Mouse (Mus musculus) cerebellum, postnatal 25 days (tissue): ENCODE results near the gene Cela1.

Source experiments
- DNase-seq, 2 experiments: peaks; one replicate each; pipeline ENCODE4 v3.0.0; 2021; ENCODE audit warnings: mixed read lengths in 2 of 2

Gene Cela1

DNA sequence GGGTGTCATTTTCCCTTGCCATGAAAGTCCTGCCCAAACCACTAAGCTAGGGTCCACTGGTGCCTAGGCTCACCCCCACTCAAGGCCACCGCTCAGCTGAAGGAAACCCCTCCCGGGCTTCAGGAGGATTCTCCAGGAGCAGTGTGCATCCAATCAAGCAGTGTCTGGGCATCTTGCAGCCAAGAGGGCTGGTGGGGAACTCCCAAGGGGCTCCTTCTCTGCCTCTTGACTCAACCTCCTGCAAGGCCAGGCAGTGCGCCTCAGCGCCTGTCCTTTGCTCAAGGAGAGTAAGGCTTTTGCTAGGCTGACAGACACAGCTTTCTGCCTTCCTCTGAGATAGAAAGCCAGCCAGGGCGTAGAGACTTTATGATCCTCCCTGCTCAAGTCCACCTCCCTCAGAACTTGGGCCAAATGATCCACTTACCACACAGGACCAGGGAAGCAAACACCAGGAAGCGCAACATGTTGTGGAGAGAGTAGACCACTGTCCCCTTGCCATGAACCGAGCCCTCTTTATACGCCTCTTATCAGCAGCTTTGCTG lies at the start of gene Cela1:
Gene Cela1, minus strand, starts transcription at position 492 of the 542 bp plus-strand sequence.
- no peak for DNase-seq

DNA sequence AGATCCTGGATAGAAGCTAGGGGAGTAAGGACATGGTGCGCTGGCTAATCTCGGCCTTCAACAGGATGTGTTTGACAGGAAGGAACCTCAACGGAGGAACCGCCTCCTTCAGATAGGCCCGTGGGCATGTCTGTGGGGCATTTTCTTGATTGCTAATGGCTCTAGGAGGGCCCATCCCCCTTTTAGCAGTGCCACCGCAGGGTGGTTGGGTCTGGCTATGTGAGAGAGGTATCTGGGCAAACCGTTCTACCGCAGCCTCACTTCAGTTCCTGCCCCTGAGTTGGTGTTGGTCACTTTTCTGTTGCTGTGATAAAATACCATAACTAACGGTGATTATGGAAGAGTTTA lies 48.2 kb upstream of the Cela1 start:
- no peak for DNase-seq

DNA sequence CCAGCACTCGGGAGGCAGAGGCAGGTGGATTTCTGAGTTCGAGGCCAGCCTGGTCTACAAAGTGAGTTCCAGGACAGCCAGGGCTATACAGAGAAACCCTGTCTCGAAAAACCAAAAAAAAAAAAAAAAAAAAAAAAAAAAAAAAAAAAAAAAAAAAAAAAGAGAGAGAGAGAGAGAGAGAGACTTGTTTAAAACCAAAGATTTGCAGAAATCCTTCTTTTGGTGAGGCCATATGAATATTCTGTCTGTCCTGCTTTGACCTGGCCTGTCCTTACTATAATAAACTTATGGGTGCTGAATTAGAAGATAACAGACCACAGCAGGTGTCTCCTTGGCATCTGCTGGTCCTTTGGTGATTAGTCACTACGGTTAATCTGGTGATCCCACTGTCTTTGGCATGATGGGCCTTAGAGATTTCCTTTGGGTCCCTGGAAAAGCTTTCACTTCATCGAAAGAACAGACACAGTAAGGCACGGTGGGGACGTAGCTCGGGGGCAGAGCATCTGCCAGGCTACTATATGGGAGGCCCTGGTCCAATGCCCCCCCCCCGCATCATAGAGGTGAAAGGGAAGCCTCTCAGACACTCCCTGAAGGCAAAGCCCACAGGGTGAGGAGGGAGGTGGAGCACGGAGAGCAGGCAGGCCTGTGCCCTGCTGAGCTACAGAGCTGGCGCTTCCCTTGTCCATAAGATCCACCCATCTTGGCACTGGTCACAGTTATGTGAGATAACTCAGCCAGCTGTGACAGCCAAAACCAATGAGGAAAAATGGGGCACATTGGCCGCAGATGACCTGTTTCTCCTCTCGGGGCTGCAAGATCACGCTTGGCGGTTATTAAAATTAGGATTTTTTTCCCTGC lies 47.6 kb upstream of the Cela1 start:
- DNase-seq = no peak

DNA sequence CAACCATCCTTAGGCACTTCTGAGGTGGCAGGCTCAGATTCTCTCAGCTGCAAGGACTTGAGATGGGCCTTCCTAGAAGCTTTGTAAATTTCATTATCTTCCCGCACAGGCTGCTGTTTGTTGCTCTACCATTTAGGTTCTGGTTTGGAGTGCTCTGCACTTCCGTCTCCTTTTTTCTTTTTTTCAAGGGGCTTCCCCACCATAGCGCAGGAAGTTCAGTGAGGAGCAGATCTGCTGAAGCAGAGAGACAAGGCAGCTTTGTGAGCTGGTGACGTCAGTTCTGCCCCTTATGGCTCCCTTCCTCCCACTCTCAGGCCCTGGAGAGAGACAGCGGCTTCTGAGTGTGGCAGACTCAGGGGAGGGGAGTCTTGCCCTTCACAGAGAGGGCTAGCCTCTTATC lies 44.9 kb upstream of the Cela1 start:
- no peak for DNase-seq

DNA sequence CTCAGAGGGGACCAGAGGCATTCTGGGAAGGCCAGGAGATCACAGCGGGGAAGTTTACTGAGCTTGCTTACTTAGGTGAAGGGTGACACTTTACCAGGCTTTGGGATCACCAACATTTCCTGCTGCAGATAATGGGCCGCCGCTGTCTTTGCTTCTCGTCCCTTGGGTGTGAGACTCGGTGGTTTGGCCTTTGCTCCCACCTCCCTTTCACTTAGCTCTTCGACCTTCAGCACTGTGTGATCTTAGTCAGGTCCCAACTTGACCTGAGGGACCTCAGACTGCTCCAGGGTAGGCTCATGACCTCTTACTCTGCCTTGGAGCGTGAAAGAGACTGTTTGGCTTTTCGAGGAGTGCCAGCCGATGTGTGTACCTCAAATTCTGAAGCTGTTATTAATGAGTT lies 43.4 kb upstream of the Cela1 start:
- no peak for DNase-seq

DNA sequence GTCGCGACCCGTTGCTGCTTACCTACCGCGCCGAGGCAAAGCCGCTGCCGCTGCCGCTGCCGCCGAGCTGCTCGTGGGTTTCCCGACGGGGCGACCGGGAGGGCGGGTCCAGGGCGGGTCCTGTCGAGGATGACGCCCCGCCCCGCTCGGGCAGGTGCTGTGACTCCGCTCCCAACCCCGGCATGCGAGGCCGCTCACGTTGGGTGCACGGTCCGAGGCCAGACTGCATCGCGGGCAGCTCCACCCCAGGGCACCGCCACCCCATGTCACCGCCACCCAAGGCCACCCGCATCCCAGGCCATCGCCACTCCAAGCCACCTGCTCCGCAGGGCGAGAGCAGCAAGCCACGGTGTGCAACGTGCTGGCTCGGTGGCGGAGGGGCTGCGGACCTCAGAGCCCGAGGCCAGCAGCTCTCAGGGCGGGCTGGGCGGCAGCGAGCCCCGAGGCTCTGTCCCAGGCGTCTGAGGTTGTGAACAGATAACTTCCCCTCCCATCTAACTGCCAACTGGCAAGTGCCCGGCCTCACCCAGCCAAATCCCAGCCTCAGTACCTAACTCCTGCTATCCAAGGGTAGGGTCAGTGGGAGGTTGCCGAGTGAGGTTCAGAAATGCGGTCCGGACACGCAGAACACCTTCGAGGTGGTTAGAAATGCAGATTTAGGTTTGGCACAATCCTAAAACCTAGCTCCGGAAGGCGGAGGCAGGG lies 41.7 kb upstream of the Cela1 start, which contains the start of gene Galnt6:
Gene Galnt6, minus strand, starts transcription at position 96 of the 705 bp plus-strand sequence.
- DNase-seq = peak in 1 of 2 experiments; percentile 28

DNA sequence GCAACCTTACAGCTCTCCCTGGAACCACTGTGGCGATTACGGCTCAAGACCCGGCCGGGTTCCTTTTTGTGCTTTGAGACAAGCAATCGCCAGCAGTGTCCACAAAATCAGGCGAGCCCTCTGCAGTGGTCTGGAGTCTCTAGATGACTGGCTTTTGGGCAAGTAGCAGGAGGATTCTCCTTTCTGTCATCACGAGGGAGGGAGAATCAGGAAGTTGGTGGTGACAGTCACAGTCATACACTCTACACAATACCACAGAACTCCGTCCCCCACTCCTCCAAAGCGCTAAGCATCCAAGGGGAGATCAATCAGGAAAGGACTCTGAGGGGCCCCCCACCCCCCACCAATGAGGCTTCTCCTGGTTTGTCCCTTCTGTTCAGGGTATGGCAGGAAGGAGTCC lies 40.9 kb upstream of the Cela1 start:
- DNase-seq = no peak

DNA sequence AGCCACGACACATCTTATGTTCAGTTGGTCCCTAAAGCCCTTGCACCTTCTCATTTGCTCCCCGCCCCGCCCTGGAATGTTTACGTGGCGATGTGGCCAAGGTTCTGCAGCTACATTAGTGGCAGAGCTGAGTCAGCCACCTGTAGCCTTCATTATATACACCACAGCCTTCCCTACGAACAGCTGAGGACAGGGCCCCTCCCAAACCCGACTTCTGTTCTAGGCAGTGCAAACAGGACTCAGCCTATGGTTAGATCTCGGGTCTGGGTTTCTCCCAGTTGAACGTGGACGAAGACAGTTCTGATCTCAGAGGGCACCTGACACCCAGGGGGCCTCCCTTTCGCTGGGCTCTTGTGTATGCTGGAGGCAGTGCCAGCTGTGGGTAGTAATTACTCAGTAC lies 40.1 kb upstream of the Cela1 start:
- DNase-seq = no peak

DNA sequence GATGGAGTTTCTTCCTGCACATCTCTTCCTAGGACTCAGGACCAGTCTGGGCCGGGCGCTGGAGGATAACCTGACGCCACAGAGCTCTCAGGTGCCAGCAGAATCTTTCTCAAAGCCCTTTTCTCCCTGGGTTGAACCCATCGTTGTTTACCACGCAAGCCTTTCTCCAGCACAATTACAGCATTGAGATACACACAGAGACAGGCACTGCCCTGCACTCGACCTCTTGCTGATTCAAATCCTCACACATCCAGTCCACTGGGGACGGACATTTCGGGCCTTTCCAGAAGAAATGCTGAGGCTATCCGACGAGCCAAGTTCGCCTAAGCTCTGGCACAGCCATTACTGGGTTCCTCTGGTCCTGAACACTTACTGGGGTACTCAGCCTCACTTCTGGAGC lies 39.0 kb upstream of the Cela1 start:
- DNase-seq = no peak

DNA sequence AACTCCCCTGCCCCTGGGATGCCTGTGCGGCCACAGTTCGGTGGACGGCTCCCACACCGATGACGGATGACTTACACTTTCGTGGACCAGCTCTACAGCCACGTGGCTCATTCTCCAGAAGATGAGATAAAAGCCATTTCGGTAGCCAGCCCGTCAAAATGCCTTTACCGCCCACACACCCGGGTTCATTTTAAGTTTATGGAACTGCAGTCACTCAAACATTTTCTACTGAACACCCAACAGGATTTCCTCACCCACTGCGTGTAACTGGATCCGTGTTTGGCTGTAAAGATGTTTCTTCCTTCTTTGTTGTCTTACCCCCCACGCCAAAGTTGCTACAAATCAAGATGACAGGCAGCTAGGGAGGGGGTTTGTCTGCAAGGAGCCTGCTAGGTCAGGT lies 35.8 kb upstream of the Cela1 start:
- no peak for DNase-seq

DNA sequence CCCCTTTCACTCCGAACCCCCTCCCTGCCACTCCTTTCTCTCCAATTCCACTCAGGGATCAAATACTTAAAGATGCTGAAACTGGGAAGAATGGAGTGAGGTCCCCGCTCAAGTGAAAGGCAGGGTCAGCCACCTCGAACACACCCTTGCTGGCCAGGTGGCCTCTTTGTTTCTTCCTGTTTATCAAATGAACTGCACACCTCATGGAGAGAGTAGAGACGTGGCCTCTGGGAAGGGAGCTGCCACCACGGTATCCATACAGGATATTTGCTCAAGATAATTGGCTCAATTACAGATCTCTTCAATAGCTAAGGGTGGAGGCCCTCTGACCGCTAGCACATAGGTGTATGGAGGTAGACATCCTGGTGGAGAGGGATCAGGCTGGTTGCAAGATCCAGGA lies 34.8 kb upstream of the Cela1 start:
- DNase-seq = no peak

DNA sequence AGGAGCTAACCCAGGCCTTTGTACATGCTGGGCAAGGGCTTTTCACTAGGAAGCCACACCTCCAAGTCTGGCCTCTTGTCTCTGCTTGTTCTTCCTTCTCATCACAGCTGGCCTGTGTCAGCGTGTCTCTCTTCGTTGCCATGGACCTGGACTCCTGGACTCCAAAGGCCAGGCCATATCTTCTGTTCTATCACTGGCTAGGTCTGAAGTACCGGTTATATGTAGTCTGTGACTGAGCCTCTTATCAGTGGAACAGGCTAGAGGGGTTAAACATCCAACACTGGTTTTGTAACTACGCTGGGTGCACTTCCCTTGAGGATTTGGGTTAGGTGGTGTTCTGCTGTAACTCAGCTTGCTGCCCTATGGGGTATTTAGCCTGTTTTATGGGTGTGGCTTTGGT lies 34.3 kb upstream of the Cela1 start:
- DNase-seq = no peak

DNA sequence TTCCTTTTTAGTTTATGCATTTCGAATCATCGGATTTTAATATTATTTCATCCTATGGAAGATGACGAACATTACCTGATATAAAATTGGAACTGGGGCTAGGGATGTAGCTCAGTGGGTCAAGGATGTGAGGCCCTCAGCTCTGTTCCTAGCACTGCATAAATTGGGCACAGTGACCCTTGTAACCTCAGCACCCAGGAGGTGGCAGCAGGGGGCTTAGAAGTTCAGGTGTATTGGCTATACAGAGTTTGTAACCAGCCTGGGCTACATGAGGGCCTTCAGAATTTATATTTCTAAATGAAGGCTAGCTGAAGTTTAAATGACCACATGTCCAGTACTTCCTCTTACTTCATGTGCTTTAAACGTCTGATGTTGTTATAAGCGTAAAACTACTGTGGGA lies 33.7 kb upstream of the Cela1 start:
- no peak for DNase-seq

DNA sequence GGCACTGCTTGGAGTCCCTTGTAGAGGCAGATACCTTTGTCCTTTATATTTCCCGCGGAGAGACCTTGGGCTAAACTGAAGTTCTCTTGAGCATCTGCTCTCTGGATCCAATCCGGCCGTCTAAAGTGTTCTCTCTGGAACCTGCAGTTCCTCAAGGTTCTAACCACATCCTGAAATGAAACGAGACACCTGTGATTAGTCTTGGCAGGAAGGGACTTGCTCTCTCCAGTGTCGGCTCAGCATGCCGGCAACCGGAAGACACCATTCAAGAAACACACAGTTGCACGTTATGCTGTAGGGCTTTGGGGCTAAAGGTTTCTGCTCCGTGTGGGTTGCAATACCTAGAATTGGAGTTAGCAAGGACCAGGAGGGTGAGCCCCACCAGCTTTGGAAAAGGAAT lies 32.3 kb upstream of the Cela1 start:
- DNase-seq = no peak

DNA sequence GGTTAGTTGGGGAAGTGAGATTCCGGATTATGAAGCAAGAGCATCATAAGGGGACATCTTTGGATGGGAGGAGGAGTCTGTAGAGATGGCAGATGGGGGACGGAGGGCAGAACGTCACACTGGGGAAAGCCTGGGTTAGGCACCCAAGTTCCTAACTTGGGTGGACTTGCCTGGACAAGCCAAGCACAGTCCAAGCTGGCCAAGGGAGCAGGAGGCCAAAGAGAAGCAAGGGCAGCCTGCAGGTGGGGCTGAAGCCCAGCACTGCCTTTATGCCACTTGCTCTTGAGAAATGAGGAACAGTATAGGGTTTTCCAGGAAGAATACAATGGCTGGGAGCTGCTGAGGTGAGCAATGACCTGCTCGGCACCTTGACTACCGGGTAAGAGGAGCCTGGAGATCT lies 31.5 kb upstream of the Cela1 start:
- no peak for DNase-seq

DNA sequence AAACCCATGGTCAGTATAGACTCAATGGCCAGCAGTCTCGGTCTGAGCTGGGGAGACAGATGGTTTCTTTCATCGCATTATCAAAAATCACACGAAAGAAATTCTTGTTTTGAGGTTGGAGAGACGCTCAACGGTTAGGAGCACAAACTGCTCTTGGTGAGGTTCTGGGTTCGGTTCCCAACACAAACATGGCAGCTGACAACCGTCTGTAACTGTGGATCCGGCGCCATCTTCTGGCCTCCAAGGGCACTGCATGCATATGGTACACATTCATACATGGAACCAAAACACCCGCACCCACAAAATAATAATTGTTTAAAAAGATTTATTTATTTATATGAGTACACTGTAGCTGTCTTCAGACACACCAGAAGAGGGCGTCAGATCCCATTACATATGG lies 30.9 kb upstream of the Cela1 start:
- no peak for DNase-seq

DNA sequence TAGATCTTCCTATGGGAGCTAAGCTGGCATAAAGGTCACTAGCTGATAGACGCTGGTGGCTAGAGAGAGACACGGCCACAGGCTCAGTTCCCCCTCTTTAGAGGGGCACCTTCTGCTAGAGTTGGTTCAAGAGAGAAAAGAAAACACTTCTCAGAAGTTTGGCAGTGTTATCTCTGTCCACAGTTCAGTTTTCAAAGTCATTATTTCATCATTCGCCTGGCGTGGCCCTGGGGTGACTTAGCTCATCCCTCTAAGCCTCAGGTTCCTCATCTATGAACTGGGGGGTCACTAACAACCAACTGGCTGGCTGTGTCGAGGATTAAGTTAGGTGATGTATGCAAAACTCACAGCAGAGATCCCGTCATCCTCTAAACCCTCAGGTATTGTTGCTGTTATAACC lies 30.2 kb upstream of the Cela1 start:
- no peak for DNase-seq

DNA sequence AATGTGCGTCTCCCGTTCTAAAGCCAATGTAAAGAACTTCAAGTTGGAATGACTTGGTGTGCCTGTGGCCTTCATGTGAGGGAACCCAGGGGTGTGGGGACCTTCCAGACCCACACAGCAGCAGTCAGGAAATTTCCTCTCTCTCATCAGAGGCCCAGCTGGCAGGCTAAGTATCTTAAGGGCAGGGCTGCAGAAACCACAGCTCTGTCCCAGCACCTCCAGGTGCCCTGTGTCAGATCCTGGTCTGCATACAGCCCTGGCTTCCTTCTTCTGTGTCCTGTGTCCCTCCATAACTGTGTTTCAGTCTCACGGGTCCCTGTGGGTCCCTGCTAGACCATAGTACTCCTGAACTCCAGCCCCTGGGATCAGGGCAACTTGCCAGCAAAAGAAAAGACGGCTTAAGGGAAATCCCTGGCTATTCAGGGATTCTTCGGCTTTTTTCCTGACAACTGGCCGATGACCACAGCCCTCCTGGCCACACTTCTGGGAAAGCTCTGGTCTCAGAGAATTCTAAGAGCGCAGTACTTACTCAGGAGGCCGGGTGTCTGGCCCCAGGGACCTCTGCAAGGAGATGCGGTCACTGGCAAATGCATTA lies 27.8 kb upstream of the Cela1 start:
- no peak for DNase-seq

DNA sequence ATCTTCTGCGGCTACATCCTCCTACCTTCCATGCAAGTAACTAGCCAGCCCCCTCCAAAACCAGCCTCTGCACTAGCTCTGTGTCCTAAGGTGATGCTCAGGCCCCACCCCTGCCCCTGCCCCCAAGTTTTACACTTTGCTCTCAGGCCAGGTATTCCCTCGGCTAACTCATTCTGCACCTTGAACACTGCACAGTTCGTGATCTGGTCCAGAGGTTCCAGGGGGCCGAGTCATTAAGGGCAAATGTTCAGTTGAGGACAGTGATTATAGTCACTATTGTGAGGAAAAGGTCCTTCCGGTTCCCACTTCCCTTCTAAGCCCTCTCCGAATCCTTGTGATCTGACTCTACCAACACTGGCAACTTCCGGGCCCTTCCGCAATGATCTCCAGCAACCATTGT lies 26.7 kb upstream of the Cela1 start:
- no peak for DNase-seq

DNA sequence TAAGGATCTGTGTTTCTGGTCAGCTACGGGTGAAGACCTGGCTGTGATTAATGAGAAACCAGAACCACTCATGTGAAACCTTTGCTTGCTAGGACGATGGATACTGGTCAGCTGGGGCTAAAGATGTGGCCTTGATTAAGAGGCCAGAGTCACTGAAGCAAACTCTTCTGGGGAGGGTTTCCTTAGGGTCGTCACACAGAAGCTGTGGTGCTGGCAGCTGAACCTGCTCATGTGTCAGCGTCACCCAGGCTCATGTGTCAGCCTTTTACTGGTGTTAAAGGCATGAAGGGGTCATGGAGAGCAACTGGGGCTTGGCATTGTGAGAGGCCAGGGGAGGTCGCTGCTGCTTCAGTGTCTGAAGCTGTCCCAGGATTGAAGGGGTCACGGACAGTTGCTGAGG lies 23.1 kb upstream of the Cela1 start:
- no peak for DNase-seq

DNA sequence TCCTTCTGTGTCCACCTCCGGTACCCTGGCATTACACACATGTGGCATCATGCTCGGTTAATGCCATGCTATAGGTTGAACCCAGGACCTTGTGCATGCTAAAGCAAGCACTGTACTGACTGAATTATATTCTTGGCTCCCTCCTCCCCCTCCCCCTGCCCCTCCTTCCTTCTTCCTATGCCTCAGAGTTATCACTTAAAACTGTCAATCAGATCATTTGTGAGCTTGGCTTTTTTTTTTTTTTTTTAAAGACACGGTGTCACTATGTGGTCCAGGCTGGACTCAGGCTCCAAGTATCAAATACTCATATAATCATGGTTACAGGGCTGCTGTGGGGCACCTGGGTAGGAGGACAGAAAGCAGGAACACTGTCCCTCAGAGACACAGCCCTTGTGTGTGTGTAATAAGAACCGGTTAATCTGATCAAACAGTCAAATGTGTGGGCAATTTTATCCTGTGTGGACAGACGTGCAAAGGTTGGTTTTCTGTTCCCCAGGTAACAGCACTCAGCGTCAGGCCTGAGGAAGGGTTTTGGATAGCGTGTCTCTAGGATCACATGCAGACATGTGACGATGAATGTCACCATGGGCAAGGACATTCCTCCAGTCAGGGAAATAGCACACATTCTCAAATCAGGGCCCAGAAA lies 20.8 kb upstream of the Cela1 start:
- DNase-seq = no peak

DNA sequence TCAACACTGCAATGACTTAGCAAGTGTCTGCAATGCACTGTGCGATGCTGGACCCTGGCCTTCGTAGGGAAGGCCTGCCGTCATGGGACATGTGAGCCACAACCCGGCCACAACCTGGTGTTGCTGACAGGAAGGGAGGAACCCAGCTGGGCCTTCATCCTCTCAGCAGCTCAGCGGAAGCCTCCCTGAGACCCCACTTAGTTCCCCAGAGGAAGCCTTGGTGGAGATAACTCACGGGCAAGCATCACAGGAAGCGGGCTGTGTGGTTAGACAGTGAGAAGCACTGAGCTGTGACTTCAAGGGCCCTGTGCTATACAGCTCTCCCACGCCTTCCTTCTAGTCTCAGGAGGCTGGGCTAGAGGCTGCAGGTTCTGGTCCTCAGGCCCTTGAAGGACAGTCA lies 18.5 kb upstream of the Cela1 start:
- no peak for DNase-seq

DNA sequence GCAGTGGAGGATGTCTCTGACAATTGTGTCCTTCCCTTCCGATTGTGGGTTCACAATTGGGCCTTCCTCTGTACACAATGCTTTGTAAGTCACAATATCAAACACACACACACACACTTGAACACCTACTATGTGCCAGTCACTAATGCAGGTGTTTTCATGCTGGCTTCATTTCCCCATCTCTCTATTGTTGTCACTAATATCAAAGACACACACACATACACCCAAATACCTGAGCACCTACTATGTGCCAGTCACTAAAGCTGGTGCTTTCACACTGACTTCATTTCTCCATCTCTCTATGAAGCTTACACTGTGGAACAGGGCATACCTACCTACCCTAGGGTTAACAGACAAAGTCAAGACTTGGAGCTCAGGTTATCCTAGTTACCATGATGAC lies 17.7 kb upstream of the Cela1 start:
- DNase-seq = no peak
